Mouse (Mus musculus): ENCODE data around the gene Ppp5c.

DNA sequence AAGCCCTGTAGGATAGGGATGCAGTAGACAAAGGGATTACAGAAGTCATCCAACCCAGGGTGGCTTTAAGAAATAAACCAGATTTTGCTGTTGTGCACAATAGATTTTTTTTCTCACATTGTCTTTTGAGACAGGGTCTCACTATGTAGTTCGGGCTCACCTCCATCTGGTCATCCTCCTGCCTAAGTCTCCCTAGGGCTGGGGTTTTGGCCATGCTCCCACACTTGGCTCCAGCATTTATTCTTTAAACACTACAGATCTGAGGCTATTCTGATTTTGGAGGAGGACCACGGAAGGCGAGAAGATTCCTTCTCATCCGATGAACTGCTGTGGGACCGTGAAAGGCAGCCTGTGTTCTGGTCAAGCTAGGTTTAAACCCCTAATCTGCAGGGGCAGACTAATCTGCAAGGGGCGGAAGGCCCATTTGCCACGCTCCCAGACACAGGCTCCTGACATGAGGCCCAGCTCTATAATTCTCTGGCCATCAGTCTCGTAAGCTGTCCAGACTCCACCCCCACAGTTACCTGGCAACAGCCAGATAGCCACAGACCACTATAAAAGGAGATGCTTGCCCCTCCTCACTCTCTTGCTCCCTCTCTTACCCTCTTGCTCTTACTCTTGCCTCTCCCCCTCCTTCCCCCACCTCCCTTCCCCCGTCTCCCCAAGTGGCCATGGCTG, 10.4 kb upstream of the Ppp5c start:
- no peak for TF ChIP-seq CTCF (conservative IDR thresholded peaks at IDR 0.05; ENCODE audit: insufficient read depth, insufficient read length, low read depth, low read length)
- TF ChIP-seq POLR2A (IDR thresholded peaks at IDR 0.05; ENCODE audit: low read depth, low read length) = no peak
